In genomic region chr5:98410060-98410459, GRCm38 (mm10) we compare ENCODE assay signal across 9 mouse cellular contexts.
DNase-seq lines count a peak whose midpoint lies in the region; ATAC-seq and TF ChIP-seq lines count a peak whose summit lies in the region.
"Had no signal": no experiment of that assay in that cellular context is flagged by ENCODE, and none has a peak within 500 bp of the region (broad histone marks: within the 10 kb centered on the region; RNA-seq: fewer than 3 reads in every experiment).

No protein-coding gene starts in this region.

- no peak for TF ChIP-seq EP300 in stomach, postnatal 0 days (optimal IDR thresholded peaks at IDR 0.05)

- H3K27ac ChIP-seq in hindbrain, embryonic 10.5 days = no peak overlapping the region
- H3K27ac ChIP-seq in hindbrain, embryonic 16.5 days (ENCODE audit: low read depth, low read length) = no peak overlapping the region
- no peak overlapping the region for H3K27ac ChIP-seq in testis, adult 2 months (ENCODE audit: control insufficient read depth, insufficient read depth, low read depth, low read length)
- no peak overlapping the region for H3K27ac ChIP-seq in stomach, postnatal 0 days (replicated peaks)
- H3K27ac ChIP-seq: midbrain, embryonic 12.5 days had no signal

- no peak overlapping the region for H3K9ac ChIP-seq in hindbrain, embryonic 16.5 days (ENCODE audit: low read depth, low read length)
- H3K9ac ChIP-seq in stomach, postnatal 0 days (ENCODE audit: low read length) = no peak overlapping the region
- H3K9ac ChIP-seq: midbrain, embryonic 12.5 days had no signal

- no peaks in the 10 kb centered on the region for H3K36me3 ChIP-seq in hindbrain, embryonic 10.5 days
- no peaks in the 10 kb centered on the region for H3K36me3 ChIP-seq in hindbrain, embryonic 16.5 days (ENCODE audit: control insufficient read depth, insufficient read depth, low read length)
- no peaks in the 10 kb centered on the region for H3K36me3 ChIP-seq in testis, adult 2 months (ENCODE audit: control insufficient read depth, insufficient read depth, low read length)
- H3K36me3 ChIP-seq in stomach, postnatal 0 days (ENCODE audit: control insufficient read depth, insufficient read depth, low read length) = no peaks in the 10 kb centered on the region
- H3K36me3 ChIP-seq: midbrain, embryonic 12.5 days had no signal

- no peaks in the 10 kb centered on the region for H3K27me3 ChIP-seq in hindbrain, embryonic 10.5 days (ENCODE audit: insufficient read depth, poor library complexity, severe bottlenecking)
- no peaks in the 10 kb centered on the region for H3K27me3 ChIP-seq in hindbrain, embryonic 16.5 days (replicated peaks; ENCODE audit: control insufficient read depth, insufficient read depth, low read length)
- H3K27me3 ChIP-seq in testis, adult 2 months (ENCODE audit: control insufficient read depth, insufficient read depth, low read length) = no peaks in the 10 kb centered on the region
- H3K27me3 ChIP-seq in stomach, postnatal 0 days (ENCODE audit: control insufficient read depth, insufficient read depth, low read length) = no peaks in the 10 kb centered on the region
- H3K27me3 ChIP-seq: midbrain, embryonic 12.5 days had no signal

- H3K9me3 ChIP-seq in hindbrain, embryonic 10.5 days = no peaks in the 10 kb centered on the region
- H3K9me3 ChIP-seq in hindbrain, embryonic 16.5 days (ENCODE audit: control insufficient read depth, low read length) = no peaks in the 10 kb centered on the region
- H3K9me3 ChIP-seq in stomach, postnatal 0 days (ENCODE audit: control insufficient read depth, low read length) = no peaks in the 10 kb centered on the region
- H3K9me3 ChIP-seq: midbrain, embryonic 12.5 days had no signal

- peak; percentile 40; the same call in 1 of the 2 replicates for TF ChIP-seq CTCF in testis, adult 2 months (IDR thresholded peaks at IDR 0.05; ENCODE audit: control insufficient read depth, insufficient read depth, insufficient replicate concordance, low read depth, low read length)
- TF ChIP-seq CTCF in stomach, postnatal 0 days (IDR thresholded peaks at IDR 0.05; ENCODE audit: low read depth) = peak; percentile 57

- no peak overlapping the region for H3K4me3 ChIP-seq in hindbrain, embryonic 10.5 days
- no peak overlapping the region for H3K4me3 ChIP-seq in hindbrain, embryonic 16.5 days (ENCODE audit: low read length)
- no peak overlapping the region for H3K4me3 ChIP-seq in testis, adult 2 months (ENCODE audit: control insufficient read depth, low read depth, low read length)
- H3K4me3 ChIP-seq in stomach, postnatal 0 days (ENCODE audit: low read depth, low read length) = no peak overlapping the region
- H3K4me3 ChIP-seq: midbrain, embryonic 12.5 days had no signal

- peak; percentile 20 for DNase-seq in hindbrain, embryonic 10.5 days (ENCODE audit: low spot score)
- no peak for DNase-seq in testis, postnatal 14 days (ENCODE audit: low spot score)
- peak; percentile 1 for DNase-seq in c-Kit-positive CD71-negative TER-119-negative erythroid progenitor cells, embryonic 14.5 days (ENCODE audit: low read depth)
- DNase-seq in stomach, postnatal 0 days (ENCODE audit: low spot score) = no peak
- DNase-seq in T-cell, adult 2 months (ENCODE audit: low spot score) = no peak
- DNase-seq in cerebellum, adult 11-12 months = no peak

- no peaks in the 10 kb centered on the region for H3K4me1 ChIP-seq in hindbrain, embryonic 10.5 days (replicated peaks)
- no peaks in the 10 kb centered on the region for H3K4me1 ChIP-seq in hindbrain, embryonic 16.5 days (ENCODE audit: control insufficient read depth, insufficient read depth, low read depth, low read length)
- H3K4me1 ChIP-seq in testis, adult 2 months (ENCODE audit: control insufficient read depth, insufficient read depth, low read length) = no peaks in the 10 kb centered on the region; the same call in 1 of the 2 replicates
- H3K4me1 ChIP-seq in stomach, postnatal 0 days (replicated peaks; ENCODE audit: control insufficient read depth, insufficient read depth) = no peaks in the 10 kb centered on the region
- H3K4me1 ChIP-seq: midbrain, embryonic 12.5 days had no signal

- H3K4me2 ChIP-seq in hindbrain, embryonic 16.5 days (ENCODE audit: low read length) = no peak overlapping the region
- no peak overlapping the region for H3K4me2 ChIP-seq in stomach, postnatal 0 days (replicated peaks; ENCODE audit: low read depth)
- H3K4me2 ChIP-seq: midbrain, embryonic 12.5 days had no signal

- WGBS in hindbrain, embryonic 10.5 days = 65% methylated on average over 2 of the region's 2 CpGs
- 75% methylated on average over 2 of the region's 2 CpGs for WGBS in hindbrain, embryonic 16.5 days
- WGBS in stomach, postnatal 0 days = 67% methylated on average over 2 of the region's 2 CpGs

- TF ChIP-seq POLR2A in testis, adult 2 months (IDR thresholded peaks at IDR 0.05; ENCODE audit: control insufficient read depth, low read depth, low read length) = no peak

- ATAC-seq in hindbrain, embryonic 16.5 days = no peak
- ATAC-seq in stomach, postnatal 0 days (ENCODE audit: low FRiP score, low TSS enrichment) = no peak

Comparison
In these comparisons a context has a peak if more than half of its experiments do, and no peak if none do; other contexts are left out.
1. DNase-seq: peak in hindbrain, embryonic 10.5 days (single experiment) and c-Kit-positive CD71-negative TER-119-negative erythroid progenitor cells, embryonic 14.5 days (single experiment); none in testis, postnatal 14 days (single experiment), stomach, postnatal 0 days (single experiment), T-cell, adult 2 months (single experiment) and cerebellum, adult 11-12 months (single experiment).